Mouse (Mus musculus): ENCODE data around the gene Kit.

DNA sequence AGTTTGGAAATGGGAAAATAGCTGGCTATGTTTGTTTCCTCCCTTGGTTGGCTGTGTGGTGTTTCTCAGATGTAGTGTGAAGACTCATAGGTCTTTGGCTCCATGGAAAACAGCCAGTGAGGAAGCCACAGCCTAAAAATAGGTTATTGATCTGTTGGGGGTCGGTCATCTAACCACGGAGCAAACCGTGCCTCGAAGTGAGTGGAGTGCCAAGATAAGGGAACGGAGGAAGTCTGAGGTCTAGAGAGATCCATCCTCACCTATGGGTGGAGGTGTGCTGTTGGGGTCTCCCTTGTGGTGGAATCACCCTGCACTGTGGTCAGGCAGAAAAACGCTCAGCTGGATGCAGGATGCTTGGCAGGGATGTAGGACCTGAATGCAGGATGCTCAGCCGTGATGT is 7.2 kb downstream of the Kit start:
- no peak for TF ChIP-seq CTCF (IDR thresholded peaks at IDR 0.05; ENCODE audit: control insufficient read depth, insufficient read depth, insufficient read length)
- TF ChIP-seq USF1 (IDR thresholded peaks at IDR 0.05; ENCODE audit: low read depth): no peak
- TF ChIP-seq CEBPB (IDR thresholded peaks at IDR 0.05; ENCODE audit: low read depth): no peak
- no peak for TF ChIP-seq MYOD1 (IDR thresholded peaks at IDR 0.05; ENCODE audit: control insufficient read depth, insufficient read length, low read depth)
- no peak for TF ChIP-seq MAX (IDR thresholded peaks at IDR 0.05)

Measured in C2C12 (cell line).